Mouse (Mus musculus) forebrain, postnatal 0 days (tissue): ENCODE measurements at regions not wholly inside any gene's neighbourhood (a gene's known extent, or its start where the extent isn't known, plus 50 kb on each side); places are given as distances from the start of the nearest gene placed in this dataset.

Source experiments
- ATAC-seq: fragments of 200-750 bp; cut with Nextera tagmentation; 2 replicates; pipeline ENCODE4 v1.8.0; 2017; ENCODE audit warnings: mild to moderate bottlenecking, moderate library complexity
- DNase-seq: peaks from one replicate; pipeline ENCODE4 v3.0.0-alpha.2; 2015
- H3K27ac ChIP-seq: fragments of 300-500 bp; sonication (generic); 2 replicates; pipeline ENCODE4 v1.5.1; 2014; ENCODE audit warnings: low read depth, mild to moderate bottlenecking, antibody characterized with exemption, low read length, moderate library complexity, mixed read lengths
- H3K27me3 ChIP-seq: fragments of 300-500 bp; sonication (generic); 2 replicates; pipeline ENCODE4 v1.6.1; 2014; ENCODE audit warnings: mild to moderate bottlenecking, low read length, mixed read lengths; ENCODE audit not compliant: insufficient read depth
- H3K36me3 ChIP-seq: fragments of 300-500 bp; sonication (generic); 2 replicates; pipeline ENCODE4 v1.6.1; 2014; ENCODE audit warnings: mild to moderate bottlenecking, moderate library complexity; ENCODE audit not compliant: insufficient read depth
- H3K4me1 ChIP-seq: fragments of 300-500 bp; sonication (generic); 2 replicates; pipeline ENCODE4 v1.6.1; 2014; ENCODE audit warnings: antibody characterized with exemption; ENCODE audit not compliant: insufficient read depth
- H3K4me2 ChIP-seq: fragments of 300-500 bp; sonication (generic); 2 replicates; pipeline ENCODE4 v1.6.1; 2014; ENCODE audit warnings: low read depth, mild to moderate bottlenecking, moderate library complexity
- H3K4me3 ChIP-seq: fragments of 300-500 bp; sonication (generic); 2 replicates; pipeline ENCODE4 v1.5.1; 2014; ENCODE audit warnings: low read depth, low read length, mixed read lengths
- H3K9ac ChIP-seq: fragments of 300-500 bp; sonication (generic); 2 replicates; pipeline ENCODE4 v1.6.1; 2014; ENCODE audit warnings: mild to moderate bottlenecking
- H3K9me3 ChIP-seq: fragments of 300-500 bp; sonication (generic); 2 replicates; pipeline ENCODE4 v1.6.1; 2016; ENCODE audit warnings: low read length
- CTCF ChIP-seq: sonication (generic); IDR thresholded peaks from 2 replicates; pipeline ENCODE4 v1.5.1; 2016; ENCODE audit warnings: antibody characterized with exemption, control low read depth, low read depth
- WGBS: fragments of 180-500 bp; shearing (Covaris S2); extraction: QIAGEN DNeasy Blood & Tissue Kit; methylation state at CpG from one replicate; pipeline ENCODE4 v1.1.7; 2014; 5-methylcytosine and 5-hydroxymethylcytosine counted together

DNA sequence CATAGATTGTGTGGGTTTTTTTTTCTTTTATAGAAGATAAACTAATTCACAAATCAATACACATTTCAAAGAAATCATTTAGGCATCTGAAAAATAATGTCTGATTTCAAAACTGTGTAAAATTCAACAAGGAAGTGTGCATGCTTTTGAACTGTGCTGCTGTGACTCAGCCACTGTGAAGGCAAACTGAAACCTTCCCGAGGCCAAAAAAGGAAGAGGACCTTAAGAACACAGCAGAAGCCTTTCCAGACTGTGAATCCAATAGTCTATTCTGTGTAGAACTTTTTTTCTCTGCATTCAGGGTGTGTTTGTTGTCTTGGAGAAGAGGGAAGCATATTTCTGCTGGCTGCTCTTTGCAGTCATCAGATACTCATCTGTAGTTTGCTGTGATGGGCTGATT lies 347.7 kb downstream of the Cdk5rap2 start:
- no peaks in the 10 kb centered on the region for H3K27me3 ChIP-seq
- ATAC-seq (no peak), DNase-seq (no peak)
- no peak overlapping the region for H3K27ac ChIP-seq
- H3K4me3 ChIP-seq = no peak overlapping the region
- 73% methylated on average over 1 of the region's 1 CpGs for WGBS
- no peak overlapping the region for H3K4me2 ChIP-seq
- no peaks in the 10 kb centered on the region for H3K9me3 ChIP-seq
- H3K9ac ChIP-seq = no peak overlapping the region
- no peak for TF ChIP-seq CTCF
- H3K36me3 ChIP-seq = no peaks in the 10 kb centered on the region
- no peaks in the 10 kb centered on the region for H3K4me1 ChIP-seq

DNA sequence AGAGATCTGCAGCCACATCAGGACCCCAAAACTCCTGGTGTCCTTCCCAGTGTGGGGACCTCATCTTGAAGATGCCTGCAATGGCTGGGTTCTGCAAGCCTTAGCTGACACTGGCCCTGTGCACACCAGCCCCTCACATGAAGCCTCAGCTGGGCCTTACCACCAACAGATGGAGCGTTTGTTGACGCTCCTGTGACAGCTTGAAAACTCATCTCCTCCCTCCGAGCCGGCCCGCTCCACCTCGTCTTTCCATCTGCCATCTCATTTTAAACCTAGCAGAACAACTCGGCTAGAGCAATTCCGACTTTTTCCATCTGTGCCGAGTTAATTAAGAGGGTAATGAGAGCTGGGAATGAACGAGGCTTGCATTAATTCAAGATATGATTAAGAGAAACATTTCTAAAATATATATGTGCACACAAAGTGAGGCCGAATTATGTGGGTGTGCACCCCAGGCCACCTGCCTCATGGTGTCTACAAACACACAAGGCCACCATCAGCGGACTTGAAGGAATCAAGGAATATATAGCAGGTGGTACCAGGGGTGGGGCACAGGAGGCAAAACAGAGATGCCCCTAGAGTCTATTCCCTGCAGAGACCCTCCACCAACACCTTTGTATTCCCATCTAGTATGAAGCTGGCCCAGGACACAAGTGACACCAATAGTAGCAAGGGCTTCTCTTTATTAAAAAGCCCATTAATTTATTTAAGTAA lies 351.3 kb downstream of the Cdk5rap2 start:
- Histone ChIP-seq H3K9ac (no peak overlapping the region), H3K36me3 (no peaks in the 10 kb centered on the region), H3K4me3 (no peak overlapping the region), H3K4me1 (no peaks in the 10 kb centered on the region), H3K9me3 (0 out of 2 replicates have a peak, but pooled peaks cover 4% of the 10 kb centered on the region), H3K27me3 (no peaks in the 10 kb centered on the region), H3K27ac (peak overlapping the region; percentile 46; the same call in 1 of the 2 replicates), H3K4me2 (no peak overlapping the region)
- WGBS = 58% methylated on average over 12 of the region's 12 CpGs
- peak; percentile 72 for DNase-seq
- peak; percentile 95 for ATAC-seq
- TF ChIP-seq CTCF = no peak

DNA sequence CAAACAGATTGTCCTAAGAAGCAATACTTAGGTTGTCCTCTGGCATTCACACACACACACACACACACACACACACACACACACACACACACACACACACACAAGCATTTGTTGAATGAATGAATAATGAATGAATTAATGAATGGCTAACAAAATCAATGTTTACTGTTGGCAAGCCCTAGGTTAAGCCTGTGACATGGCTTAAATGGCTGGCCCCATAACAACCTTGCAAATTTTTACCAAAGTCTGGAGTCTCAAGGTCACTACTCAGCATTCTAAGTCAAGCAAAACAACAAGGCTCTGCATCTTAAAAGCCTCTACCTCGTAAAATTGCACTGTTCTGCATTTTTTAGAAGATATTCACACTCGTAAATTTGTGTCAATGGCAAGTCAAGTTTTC lies 357.1 kb downstream of the Cdk5rap2 start:
- 64% methylated on average over 2 of the region's 2 CpGs for WGBS
- H3K36me3 ChIP-seq = no peaks in the 10 kb centered on the region
- ATAC-seq = no peak
- H3K27ac ChIP-seq = no peak overlapping the region
- 0 out of 2 replicates have a peak, but pooled peaks cover 4% of the 10 kb centered on the region for H3K9me3 ChIP-seq
- H3K4me1 ChIP-seq = no peaks in the 10 kb centered on the region
- no peak overlapping the region for H3K4me2 ChIP-seq
- no peak overlapping the region for H3K9ac ChIP-seq
- no peak for DNase-seq
- no peak for TF ChIP-seq CTCF
- H3K4me3 ChIP-seq = no peak overlapping the region
- H3K27me3 ChIP-seq = no peaks in the 10 kb centered on the region

DNA sequence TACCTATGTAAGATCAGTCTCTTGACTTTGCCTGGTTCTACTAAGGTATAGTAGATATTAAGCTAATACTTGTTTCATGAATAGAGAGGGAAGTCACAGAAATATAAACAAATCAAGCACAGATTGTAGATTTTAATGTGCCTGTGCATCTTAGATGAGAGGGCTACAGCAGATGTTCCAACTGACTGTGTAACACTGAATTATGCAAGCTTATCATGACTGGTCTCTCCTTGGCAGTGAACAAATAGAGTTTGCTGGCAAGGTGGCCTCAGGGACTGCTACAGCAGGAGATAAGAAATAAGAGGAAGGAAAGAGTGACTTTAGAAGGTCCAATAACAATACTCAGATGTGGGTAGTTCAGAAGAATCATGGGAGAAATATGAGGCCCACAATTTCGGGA lies 372.0 kb downstream of the Cdk5rap2 start:
- no peak overlapping the region for H3K9ac ChIP-seq
- TF ChIP-seq CTCF = no peak
- no peaks in the 10 kb centered on the region for H3K9me3 ChIP-seq
- H3K4me1 ChIP-seq = no peaks in the 10 kb centered on the region
- H3K36me3 ChIP-seq = no peaks in the 10 kb centered on the region
- H3K4me2 ChIP-seq = no peak overlapping the region
- ATAC-seq (peak; percentile 88), DNase-seq (no peak)
- H3K4me3 ChIP-seq = no peak overlapping the region
- WGBS = 79% methylated on average over 1 of the region's 1 CpGs
- H3K27me3 ChIP-seq = no peaks in the 10 kb centered on the region
- no peak overlapping the region for H3K27ac ChIP-seq

DNA sequence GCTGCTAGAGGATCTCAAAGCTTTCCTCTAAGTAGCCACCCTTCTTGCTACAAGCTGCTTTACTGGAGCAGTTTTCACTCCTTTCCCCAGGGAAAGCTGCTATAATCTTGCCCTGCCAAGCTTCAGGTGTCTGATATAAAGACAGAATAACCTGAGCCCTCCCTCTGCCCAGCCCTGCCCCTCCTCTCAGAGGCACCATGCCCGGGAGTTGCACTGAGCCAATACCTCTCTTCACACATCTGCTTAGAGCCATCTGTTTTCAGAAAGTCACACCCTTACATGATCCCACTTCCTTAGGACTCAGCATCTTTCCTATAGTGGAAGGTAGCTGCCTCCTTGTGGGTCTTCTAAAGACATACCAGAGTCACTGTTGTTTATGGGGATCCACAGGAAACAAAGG lies 374.3 kb downstream of the Cdk5rap2 start:
- Histone ChIP-seq H3K9ac (no peak overlapping the region), H3K27ac (no peak overlapping the region), H3K4me3 (no peak overlapping the region), H3K4me2 (no peak overlapping the region), H3K4me1 (no peaks in the 10 kb centered on the region), H3K27me3 (no peaks in the 10 kb centered on the region), H3K36me3 (no peaks in the 10 kb centered on the region), H3K9me3 (no peaks in the 10 kb centered on the region)
- DNase-seq = no peak
- WGBS = 55% methylated on average over 1 of the region's 1 CpGs
- peak; percentile 32; the same call in 1 of the 2 replicates for ATAC-seq
- no peak for TF ChIP-seq CTCF

DNA sequence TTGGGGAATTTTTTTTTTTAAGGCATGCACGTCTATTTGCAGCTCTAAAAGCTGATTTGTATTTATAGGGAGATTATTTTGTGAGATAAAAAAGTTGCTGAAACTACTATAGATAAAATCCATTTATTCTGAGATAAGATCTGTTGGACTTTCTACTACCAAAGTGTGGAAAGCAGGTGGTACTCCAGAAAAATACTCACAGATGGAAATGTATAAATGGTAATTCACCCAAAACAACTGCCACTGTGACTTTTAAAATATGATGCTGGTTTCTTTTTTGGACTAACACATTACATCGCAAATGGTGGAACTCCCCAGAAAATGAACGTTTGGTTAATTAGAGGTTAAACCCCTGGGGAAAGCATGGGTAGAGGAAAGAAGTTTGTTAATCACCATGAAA lies 377.7 kb downstream of the Cdk5rap2 start:
- 55% methylated on average over 3 of the region's 3 CpGs for WGBS
- DNase-seq (peak; percentile 18), ATAC-seq (peak; percentile 28; the same call in 1 of the 2 replicates)
- no peak overlapping the region for H3K4me2 ChIP-seq
- no peak overlapping the region for H3K4me3 ChIP-seq
- H3K27me3 ChIP-seq = no peaks in the 10 kb centered on the region
- no peak overlapping the region for H3K9ac ChIP-seq
- no peak for TF ChIP-seq CTCF
- no peak overlapping the region for H3K27ac ChIP-seq
- H3K9me3 ChIP-seq = no peaks in the 10 kb centered on the region
- no peaks in the 10 kb centered on the region for H3K36me3 ChIP-seq
- H3K4me1 ChIP-seq = no peaks in the 10 kb centered on the region

DNA sequence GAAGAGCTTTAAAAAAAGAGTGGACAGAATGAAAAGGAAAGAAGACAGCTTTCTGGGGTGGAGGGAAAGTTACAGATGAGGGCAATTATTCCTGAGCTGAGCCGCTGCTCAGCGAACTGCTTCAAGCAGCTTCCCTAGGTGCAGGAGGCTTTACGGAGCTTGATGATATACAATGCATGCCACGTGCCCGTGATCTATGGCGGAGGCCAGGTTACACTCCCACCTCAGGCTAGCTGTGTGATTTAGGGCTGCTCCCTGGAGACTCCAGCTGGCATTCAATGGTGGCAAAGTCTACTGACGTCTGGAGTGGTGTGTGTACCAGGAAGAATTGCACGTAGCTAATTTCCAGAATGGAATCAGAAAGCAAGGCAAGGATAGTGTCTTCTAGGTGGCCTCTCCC lies 383.4 kb downstream of the Cdk5rap2 start:
- H3K9me3 ChIP-seq = no peaks in the 10 kb centered on the region
- TF ChIP-seq CTCF = no peak
- H3K4me3 ChIP-seq = no peak overlapping the region
- no peaks in the 10 kb centered on the region for H3K4me1 ChIP-seq
- DNase-seq (no peak), ATAC-seq (no peak)
- no peaks in the 10 kb centered on the region for H3K27me3 ChIP-seq
- H3K27ac ChIP-seq = no peak overlapping the region
- H3K4me2 ChIP-seq = no peak overlapping the region
- no peak overlapping the region for H3K9ac ChIP-seq
- WGBS = 81% methylated on average over 8 of the region's 8 CpGs
- H3K36me3 ChIP-seq = no peaks in the 10 kb centered on the region
